Mouse (Mus musculus) inflammation-experienced regulatory T-cells, adult 6 months (primary cell): ENCODE measurements around the gene Gap43. TPM values are rescaled to one million over a fixed set of nuclear protein-coding genes. Genes with fewer than 3 reads are reported as not detected.
"Not testable (repeated sequence)": the region's sequence is repeated elsewhere in the genome, so short reads cannot be mapped to it uniquely, and the experiment has no call there.

Source experiments
- ATAC-seq: one replicate; pipeline ENCODE4 v1.8.0; 2017
- polyA plus RNA-seq, 3 experiments: library from polyadenylated mRNA; unstranded; fragments of 100-300 nt; shearing (Covaris generic); gene quantifications; one replicate each; pipeline ENCODE4 v1.2.1; 2017

Gene Gap43
- not detected for polyA plus RNA-seq

- no peak for ATAC-seq
These were observed at the start of gene Gap43 for GRCm38 (mm10) chr16:42340021-42340768. Gap43 (minus strand) TSS chr16:42340651.

- no peak for ATAC-seq
These were observed 40.9 kb upstream of the Gap43 start for GRCm38 (mm10) chr16:42381328-42381838.

- ATAC-seq = no peak
These were observed 40.2 kb upstream of the Gap43 start for GRCm38 (mm10) chr16:42380641-42381040.

- ATAC-seq = no peak
These were observed 29.7 kb upstream of the Gap43 start for GRCm38 (mm10) chr16:42370148-42370547.

- ATAC-seq = no peak
These were observed 28.9 kb upstream of the Gap43 start for GRCm38 (mm10) chr16:42369346-42369745.

- no peak for ATAC-seq
These were observed 19.6 kb upstream of the Gap43 start for GRCm38 (mm10) chr16:42360061-42360460.

GRCm38 (mm10) chr16:42358058-42358457, 17.6 kb upstream of the Gap43 start:
- ATAC-seq = no peak

- no peak for ATAC-seq
These were observed 9.6 kb upstream of the Gap43 start for GRCm38 (mm10) chr16:42350076-42350475.

- not testable (repeated sequence) for ATAC-seq
These were observed 414 bp upstream of the Gap43 start for GRCm38 (mm10) chr16:42340865-42341264.

- no peak for ATAC-seq
These were observed 939 bp downstream of the Gap43 start for GRCm38 (mm10) chr16:42339512-42339911.

GRCm38 (mm10) chr16:42338987-42339386, 1.5 kb downstream of the Gap43 start:
- ATAC-seq = no peak

GRCm38 (mm10) chr16:42338342-42338741, 2.1 kb downstream of the Gap43 start:
- no peak for ATAC-seq

GRCm38 (mm10) chr16:42337663-42338062, 2.8 kb downstream of the Gap43 start:
- ATAC-seq = no peak

- no peak for ATAC-seq
These were observed 3.8 kb downstream of the Gap43 start for GRCm38 (mm10) chr16:42336610-42337009.

GRCm38 (mm10) chr16:42332321-42332720, 8.1 kb downstream of the Gap43 start:
- no peak for ATAC-seq

- no peak for ATAC-seq
These were observed 14.3 kb downstream of the Gap43 start for GRCm38 (mm10) chr16:42326191-42326590.

- no peak for ATAC-seq
These were observed 14.9 kb downstream of the Gap43 start for GRCm38 (mm10) chr16:42325536-42325935.

- ATAC-seq = no peak
These were observed 20.6 kb downstream of the Gap43 start for GRCm38 (mm10) chr16:42319831-42320230.

GRCm38 (mm10) chr16:42319365-42319764, 21.1 kb downstream of the Gap43 start:
- ATAC-seq = no peak

GRCm38 (mm10) chr16:42312125-42312524, 28.3 kb downstream of the Gap43 start:
- no peak for ATAC-seq

GRCm38 (mm10) chr16:42308761-42309160, 31.7 kb downstream of the Gap43 start:
- no peak for ATAC-seq

GRCm38 (mm10) chr16:42305934-42306701, 34.3 kb downstream of the Gap43 start:
- ATAC-seq = no peak

- ATAC-seq = no peak
These were observed 37.0 kb downstream of the Gap43 start for GRCm38 (mm10) chr16:42303461-42303860.

GRCm38 (mm10) chr16:42294481-42294880, 46.0 kb downstream of the Gap43 start:
- ATAC-seq = no peak
